Mouse (Mus musculus): ENCODE measurements at regions not wholly inside any gene's neighbourhood (a gene's known extent, or its start where the extent isn't known, plus 50 kb on each side); places are given as distances from the start of the nearest gene placed in this dataset.
"Not testable (repeated sequence)": the region's sequence is repeated elsewhere in the genome, so short reads cannot be mapped to it uniquely, and the experiment has no call there.

DNA sequence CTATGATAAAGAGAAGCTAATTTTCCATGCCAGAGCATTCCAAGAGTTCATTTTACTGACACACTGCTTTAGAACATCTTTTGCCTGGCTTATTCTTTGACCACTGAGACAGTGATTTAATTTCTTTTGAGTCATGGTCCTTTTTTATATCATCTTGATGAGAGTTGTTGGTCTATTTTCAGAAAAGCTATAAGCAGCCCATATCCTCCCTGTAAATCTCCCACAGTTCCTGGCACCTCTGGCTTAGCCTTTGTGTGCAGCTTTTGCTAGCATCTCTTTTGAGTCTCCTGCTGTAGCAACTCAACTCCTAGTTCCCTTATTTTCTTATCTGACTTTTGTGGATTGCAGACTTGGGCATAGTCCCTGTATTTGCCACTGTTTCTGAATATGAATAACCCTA, 207.5 kb upstream of the 4931417E11Rik start:
- DNase-seq: no peak

DNA sequence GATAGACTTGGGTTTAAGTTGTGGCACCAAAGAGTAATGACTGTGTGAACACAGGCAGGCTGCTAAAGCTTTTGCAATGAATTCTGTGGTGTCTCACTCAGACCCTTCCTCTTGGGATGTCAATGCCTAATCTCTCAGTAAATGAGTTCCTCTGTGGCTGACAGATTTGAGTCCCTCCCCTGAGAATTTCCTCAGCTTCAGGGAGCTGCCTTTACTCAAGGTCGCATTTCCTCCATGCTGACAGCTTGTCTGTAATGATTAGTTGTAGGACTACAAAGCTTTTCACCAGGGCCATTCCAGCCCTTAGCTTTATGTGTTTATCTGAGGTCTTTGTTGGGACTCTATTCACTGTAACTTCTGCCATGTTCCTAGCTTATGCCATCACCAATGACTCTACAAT, 199.9 kb upstream of the 4931417E11Rik start:
- no peak for DNase-seq

DNA sequence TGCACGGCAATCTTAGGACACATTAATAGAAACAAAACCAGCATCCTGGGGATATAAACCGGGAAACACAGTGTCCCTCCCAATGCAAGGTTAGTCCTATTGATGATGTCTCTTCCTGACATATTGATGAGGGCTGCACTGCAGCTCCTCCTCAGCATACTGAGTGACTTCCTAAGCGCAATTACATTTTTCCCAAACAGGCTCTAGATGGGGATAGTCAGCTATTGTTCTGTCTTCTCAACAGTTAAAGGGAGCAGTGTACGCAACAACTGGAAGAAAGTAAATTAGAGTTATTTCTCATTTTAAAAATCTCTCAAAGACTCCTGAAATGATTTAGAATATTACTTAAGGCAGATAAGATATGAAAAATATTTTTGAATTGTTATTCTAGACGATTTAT, 189.5 kb upstream of the 4931417E11Rik start:
- DNase-seq: no peak

DNA sequence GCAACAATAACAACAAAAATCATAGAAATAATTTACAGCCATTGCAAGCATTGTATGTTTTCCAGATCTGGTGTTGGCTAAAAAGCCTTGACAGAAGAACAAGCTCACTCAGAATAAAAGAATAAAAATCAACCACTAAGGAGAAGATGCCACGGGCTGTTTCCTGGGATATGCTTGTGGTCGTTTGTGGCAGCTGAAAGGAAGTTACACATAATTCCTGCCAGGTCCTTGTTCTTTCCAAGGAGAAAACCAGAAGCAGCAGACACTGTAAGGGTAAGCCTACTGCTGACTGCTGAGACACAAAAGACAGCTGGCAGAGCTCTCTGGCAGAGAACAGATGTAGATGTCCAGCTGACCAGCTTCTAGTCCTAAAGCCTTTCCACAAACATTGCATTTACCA, 175.9 kb upstream of the 4931417E11Rik start:
- DNase-seq: no peak

DNA sequence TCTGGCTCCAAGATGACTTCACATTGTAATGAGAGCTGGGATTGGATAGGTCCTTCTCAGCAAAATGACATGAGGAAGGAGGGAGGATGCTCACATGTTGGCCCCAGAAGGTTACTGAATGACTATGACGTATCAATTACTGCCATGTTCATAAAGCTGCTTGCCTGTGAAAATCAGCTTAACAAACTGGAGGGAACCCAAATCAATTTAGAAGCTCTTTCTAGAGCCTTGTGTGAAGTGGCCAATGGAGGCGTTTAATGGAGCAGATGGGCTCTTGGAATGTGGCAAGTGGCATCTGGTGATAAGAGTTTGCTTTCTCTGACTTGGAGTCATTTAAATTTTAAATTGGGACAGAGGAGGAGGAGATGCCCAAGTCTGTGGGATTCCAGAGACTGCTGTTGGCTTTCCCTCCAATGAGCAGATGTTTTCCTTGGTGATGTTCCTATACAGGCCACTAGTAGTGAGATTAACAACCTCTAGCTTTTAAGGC, 175.4 kb upstream of the 4931417E11Rik start:
- peak; percentile 4 to 20 for DNase-seq

DNA sequence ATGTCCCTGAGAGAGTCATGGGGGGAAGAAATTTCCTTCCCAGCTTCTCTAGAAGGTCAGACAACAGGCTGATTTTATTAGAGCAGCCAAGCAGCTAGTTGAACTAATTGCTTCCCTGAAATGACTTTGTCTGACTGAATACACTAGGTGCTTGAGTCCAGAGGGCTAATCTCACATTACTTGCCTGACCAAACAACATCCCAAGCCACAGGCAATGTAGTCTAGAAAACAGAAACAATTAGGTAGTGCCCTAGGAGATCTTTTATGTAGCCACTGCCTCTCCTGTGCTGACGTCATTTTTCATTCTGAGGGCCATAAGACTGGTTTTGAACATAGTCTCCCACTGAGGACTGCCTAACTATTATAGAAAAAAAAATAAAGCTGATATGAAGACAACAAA, 159.1 kb upstream of the 4931417E11Rik start:
- no peak for DNase-seq

DNA sequence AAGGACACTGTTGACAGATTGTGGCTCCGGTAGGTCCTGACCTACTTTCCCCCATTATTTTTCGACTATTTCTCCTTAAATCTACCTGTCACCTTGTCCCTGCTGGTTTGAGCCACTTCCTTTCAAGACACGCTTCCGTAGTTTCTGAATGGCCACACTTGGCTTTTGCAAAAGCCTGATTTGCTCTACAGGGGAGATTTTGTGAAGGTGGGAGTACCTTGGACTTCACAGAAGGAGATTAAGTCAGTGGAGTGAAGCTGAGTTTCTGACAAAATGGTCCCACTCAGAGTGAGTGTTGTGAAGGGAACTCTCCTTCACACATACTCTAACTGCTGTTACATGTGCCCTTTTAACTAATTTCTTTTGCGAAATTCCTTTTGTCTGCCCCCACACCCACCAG, 157.0 kb upstream of the 4931417E11Rik start:
- DNase-seq: no peak

DNA sequence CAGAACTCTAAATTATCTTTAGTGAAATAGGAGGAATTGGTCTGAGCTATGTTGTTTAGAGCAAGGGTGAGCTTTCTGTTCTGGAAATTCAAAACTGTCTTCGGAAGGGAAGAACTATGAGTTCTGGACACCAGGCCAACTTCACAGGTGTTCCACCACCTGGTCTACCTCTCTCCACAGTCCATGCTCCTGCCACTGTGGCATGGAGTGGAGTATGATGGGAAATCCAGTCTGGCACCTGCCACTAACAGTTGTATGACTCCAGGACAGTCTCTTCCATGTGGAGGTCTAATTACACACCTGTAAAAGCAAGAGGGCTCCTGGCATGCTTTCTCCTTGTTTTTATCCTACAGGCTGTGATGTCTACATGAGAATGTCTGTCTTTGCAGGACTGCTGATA, 154.7 kb upstream of the 4931417E11Rik start:
- DNase-seq: peak; percentile 38 to 47

DNA sequence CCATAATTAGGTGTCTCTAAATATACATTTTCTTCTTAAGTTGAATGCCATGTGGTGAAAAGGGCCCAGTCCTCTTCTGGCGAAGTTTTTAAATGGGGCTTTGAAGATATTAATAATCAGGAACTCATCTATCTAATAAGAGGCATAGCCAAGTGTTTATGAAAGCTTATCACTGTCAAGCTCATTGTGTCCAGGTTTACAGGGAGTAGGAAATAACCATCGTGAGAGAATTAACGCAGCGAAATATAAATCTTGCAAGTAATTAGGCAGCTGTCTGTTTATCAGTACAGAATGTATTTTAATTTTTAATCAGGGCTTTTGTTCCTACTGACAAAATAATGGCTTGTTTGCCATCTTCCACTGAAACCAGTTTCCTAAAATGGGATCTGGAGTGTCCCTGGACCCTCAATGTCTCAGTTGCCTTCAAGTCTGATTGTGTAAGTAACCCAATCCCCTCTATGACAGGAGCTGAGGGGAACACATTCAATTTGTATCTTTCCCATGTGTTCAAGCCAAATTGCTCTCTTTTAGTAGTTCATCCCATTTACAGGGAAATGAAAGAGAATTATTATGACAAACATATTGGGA, 152.5 kb upstream of the 4931417E11Rik start:
- DNase-seq: no peak

DNA sequence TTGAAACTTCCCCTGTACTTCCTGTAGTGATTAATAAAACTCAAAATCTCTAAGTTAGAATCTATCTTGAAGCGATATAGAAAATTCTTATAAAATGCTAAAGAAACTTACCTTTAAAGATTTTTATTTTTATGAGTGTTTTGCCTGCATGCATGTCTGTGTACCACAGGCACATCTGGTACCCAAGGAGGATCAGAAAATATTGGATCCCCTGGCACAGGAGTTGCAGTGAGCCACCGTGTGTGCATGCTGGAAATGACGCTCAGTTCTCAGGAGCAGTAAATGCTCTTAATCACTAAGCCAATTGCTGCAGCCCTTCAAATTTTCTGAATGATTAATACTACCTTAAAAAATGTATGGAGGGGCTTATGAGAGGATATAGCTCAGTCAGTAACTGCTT, 142.8 kb upstream of the 4931417E11Rik start:
- no peak for DNase-seq

DNA sequence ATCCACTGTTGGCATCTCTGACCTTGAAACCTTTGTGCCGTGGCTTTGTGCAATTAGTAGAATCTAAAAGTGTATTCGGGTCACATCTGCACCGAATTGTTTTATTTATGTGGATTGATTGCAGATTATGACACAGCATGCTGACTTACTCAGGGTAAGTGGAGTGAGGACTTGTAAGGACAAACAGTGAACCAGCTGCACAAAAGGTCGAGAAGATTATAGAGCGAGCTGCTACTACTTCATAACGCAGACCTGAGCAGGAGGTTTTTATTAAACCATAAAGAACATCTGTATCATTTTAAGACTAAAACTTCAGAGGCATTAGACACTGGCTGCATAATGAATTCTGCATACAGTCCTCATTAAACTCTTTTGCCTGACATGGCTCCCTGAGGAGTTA, 142.4 kb upstream of the 4931417E11Rik start:
- DNase-seq: no peak

DNA sequence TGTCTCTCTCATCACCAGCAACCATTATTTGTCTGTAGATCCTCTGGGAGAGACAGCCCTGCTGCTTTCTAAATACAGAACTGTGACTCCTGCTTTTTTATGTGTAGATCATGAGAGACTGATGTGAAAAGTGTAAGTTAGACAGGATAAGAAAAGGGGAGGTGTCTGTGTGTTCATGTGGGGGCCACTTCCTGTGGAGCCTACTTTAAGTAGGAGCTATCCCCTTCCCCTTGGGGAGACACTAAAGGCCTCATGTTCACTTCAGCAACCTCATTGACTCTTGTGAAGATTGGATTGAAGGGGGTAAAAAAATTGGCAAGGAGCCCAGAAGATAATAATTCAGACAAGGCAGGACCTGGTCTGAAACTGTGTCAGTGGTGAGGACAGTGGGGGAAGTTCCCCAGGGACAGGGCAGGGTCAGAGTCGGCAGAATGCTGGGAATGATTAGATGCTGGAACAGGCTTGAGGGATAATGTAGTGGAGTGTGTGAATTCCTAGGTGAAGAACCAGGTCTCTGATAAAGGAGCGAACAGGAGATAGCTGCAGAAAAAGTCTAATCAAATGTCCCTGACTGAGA, 140.7 kb upstream of the 4931417E11Rik start:
- no peak for DNase-seq

DNA sequence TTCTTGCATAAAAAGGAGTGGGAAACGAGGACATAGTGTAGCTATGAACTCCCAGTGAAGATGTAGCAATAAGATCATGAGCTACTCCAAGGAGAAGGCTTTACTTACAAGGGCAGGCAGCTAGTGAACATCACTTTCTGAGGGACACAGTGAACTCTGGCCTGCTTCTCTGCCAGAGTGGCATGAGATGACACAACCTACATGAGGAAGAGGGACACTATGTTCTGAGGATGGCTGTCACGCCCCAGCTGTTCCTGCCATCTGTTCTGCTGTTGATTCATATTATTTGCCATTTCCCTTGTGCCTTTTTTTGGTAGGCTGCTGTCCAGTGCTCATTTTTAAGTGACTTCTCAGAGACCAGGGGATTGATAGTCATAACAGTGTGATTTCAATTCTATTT, 118.2 kb upstream of the 4931417E11Rik start:
- peak in 1 of 2 experiments; percentile 5 for DNase-seq

DNA sequence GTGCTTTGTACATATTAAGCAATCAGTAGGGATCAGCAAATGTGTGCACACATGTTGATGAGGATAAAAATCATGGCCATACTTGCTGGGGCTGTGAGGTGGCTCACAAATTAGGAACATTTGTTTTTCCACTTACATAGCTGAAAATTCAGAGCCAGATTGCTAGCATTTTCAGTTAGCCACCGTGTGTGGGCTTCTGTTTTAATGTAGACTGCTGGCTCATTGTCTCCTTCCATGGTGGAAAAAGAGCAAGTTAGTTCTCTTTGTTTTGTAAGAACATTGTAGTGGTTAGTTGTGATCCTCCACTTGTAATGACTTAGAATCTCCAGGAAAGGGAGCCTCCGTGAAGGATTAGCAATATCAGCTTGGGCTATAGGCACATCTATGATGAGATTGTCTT, 107.2 kb upstream of the 4931417E11Rik start:
- DNase-seq: no peak

DNA sequence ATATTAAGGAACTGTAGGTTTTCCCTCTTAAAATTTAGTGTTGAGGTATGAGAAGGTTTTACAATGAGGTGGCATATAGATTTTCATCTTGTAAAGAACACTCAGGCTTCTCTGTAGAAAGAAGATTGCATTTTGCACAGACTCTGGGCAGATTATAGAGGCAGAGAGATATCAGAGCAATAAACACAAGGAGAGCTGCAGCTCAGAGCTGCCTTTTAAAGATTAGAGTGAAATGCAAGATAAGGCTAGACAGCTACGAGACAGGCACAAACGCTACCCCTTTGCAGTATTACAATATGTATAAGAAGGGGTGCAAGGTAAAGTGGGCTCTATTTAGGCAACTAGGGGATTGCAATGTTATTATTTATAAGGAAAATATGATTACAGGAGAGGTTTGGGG, 90.5 kb upstream of the 4931417E11Rik start:
- DNase-seq: no peak

DNA sequence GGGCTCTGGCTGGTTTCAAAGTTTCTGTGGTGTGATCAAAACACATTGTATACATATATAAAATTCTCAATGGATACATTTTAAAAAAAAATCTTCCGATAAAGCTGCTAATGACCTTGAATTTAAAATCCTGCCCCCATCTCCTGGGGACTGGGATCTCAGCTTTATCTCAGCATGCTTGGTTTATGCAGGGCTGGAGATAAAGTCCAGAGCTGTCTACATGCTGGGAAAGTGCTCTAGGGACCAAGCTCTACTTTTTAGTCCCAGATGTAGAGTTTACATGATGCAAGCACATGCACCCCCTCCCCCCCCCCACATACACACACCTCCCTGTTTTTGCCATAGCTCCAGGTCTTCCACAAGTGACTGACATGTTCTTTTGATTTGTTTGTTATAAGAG, 61.1 kb upstream of the 4931417E11Rik start:
- no peak for DNase-seq

DNA sequence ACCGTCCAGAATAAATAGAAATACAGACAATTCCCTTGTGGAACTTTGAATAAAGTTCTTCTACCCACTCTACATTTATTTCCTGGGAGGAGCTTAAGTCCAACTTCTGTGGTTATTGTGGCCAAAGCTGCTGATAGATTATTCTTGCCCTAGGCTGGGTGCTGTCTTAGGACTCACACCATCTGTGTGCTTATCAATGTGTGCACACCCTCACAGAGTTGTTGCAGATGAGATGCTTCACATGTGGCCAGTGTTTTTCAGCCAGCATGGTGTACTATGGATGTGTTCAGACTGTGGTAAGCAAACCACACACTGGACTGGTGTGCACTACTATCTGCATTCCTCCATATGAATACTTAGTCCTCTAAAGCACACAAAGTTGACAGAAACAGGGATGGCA, 60.6 kb upstream of the 4931417E11Rik start:
- no peak for DNase-seq

DNA sequence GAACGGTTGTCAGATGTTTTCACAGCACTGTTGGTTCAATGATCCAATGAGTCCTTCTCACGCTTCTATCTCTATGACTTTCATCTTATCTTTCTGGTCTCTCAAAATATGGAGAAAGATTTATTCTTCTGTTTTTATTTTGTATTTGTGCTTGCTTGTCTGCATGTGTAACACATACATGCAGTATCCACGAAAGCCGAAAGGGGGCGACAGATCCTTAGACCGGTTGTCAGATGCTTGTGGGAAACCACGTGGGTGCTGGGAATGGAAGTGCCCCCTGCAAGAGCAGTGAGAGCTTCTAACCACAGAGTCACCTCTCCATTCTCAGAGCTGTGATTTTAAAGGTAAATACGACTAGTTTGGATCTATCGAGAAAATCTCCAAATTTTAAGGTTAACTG, 54.2 kb upstream of the 4931417E11Rik start:
- DNase-seq: peak in 1 of 2 experiments; percentile 27

DNA sequence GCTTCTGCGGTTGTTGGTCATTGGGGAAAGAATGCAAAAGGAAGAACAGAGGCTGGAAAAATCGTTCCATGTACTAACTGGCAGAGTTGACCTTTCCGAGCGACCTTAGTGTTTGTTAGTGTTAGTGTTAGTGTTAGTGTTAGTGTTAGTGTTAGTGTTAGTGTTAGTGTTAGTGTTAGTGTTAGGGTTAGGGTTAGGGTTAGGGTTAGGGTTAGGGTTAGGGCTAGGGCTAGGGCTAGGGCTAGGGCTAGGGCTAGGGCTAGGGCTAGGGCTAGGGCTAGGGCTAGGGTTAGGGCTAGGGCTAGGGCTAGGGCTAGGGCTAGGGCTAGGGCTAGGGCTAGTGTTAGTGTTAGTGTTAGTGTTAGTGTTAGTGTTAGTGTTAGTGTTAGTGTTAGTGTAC, 50.4 kb upstream of the 4931417E11Rik start:
- not testable (repeated sequence) for DNase-seq
